Mouse (Mus musculus) hindbrain, embryonic 10.5 days (tissue): ENCODE measurements around the gene Kcnq2. TPM values are rescaled to one million over a fixed set of nuclear protein-coding genes. Genes with fewer than 3 reads are reported as not detected.

Source experiments
- DNase-seq: peaks from one replicate; pipeline ENCODE4 v3.0.0-alpha.2; 2017; ENCODE audit warnings: low spot score
- H3K27ac ChIP-seq: fragments of 300-500 bp; sonication (generic); 2 replicates; pipeline ENCODE4 v1.5.1; 2016; ENCODE audit warnings: mild to moderate bottlenecking, moderate library complexity
- H3K27me3 ChIP-seq: fragments of 300-500 bp; sonication (generic); 2 replicates; pipeline ENCODE4 v1.6.1; 2016; ENCODE audit warnings: mild to moderate bottlenecking; ENCODE audit not compliant: poor library complexity, insufficient read depth, severe bottlenecking
- H3K36me3 ChIP-seq: fragments of 300-500 bp; sonication (generic); 2 replicates; pipeline ENCODE4 v1.6.1; 2016; ENCODE audit warnings: mild to moderate bottlenecking, moderate library complexity
- H3K4me1 ChIP-seq: fragments of 300-500 bp; sonication (generic); replicated peaks from 2 replicates; pipeline ENCODE4 v1.6.1; 2016; ENCODE audit warnings: mild to moderate bottlenecking
- H3K4me3 ChIP-seq: fragments of 300-500 bp; sonication (generic); 2 replicates; pipeline ENCODE4 v1.5.1; 2016; ENCODE audit warnings: mild to moderate bottlenecking, moderate library complexity
- H3K9me3 ChIP-seq: fragments of 300-500 bp; sonication (generic); 2 replicates; pipeline ENCODE4 v1.6.1; 2016; ENCODE audit warnings: mild to moderate bottlenecking, moderate library complexity
- WGBS: fragments of 180-500 bp; shearing (Covaris S2); methylation state at CpG from one replicate; pipeline ENCODE4 v1.1.7; 2016; 5-methylcytosine and 5-hydroxymethylcytosine counted together
- polyA plus RNA-seq: library from polyadenylated mRNA; unstranded; fragments of >200 nt; fragmentation: Nextera tagmentation; extraction: Ambion mirVana; gene quantifications from 2 replicates; pipeline ENCODE4 v1.2.1, GENCODE M21; 2016

The Kcnq2 gene
- polyA plus RNA-seq, 1 experiment from 2014 or later, result 15.5 TPM

DNA sequence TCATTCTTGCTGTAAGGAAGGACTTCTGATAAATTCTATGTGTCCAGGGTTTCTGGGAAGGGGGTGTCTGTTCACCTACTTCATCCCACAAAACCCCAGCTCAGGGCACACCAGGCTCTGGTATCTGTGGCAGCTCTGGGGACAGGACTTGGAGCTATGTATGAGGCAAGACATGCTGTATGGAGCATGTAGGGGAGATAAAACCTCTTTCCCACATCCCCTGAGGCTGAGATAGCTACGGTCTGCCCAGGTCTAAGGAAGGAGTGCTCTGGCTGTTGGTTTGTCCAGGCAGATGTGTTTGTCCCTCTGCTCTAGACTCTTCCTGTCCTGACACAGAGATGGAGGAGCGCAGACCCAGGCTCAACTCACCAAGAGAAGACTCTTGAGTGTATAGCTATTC lies 56.2 kb downstream of the Kcnq2 start:
- H3K27ac ChIP-seq, result no peak overlapping the region
- H3K9me3 ChIP-seq, result no peaks in the 10 kb centered on the region
- no peak overlapping the region for H3K4me3 ChIP-seq
- H3K4me1 ChIP-seq, result peaks cover 9% of the 10 kb centered on the region; the same call in 1 of the 2 replicates
- 86% methylated on average over 2 of the region's 2 CpGs for WGBS
- DNase-seq, result no peak
- no peaks in the 10 kb centered on the region for H3K27me3 ChIP-seq
- H3K36me3 ChIP-seq, result no peaks in the 10 kb centered on the region

DNA sequence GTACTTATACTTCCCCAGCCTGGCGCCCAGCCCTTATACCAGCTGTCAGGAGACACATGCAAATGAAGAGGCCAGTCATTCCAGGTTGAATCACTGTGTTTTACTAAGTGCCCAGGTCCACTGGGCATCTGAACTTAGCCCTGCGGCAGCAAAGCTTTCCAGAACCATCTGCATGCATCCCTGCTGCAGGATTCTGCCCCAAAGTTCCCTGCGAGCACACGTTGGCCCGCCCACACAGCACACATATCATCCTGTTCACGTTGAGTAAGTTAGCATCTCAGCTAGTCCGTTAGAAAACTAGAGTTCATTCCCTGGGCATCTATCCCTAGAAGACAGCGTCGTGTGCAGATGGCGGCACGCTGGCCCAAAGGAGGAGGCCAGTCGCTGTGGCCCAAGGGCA lies 59.6 kb downstream of the Kcnq2 start:
- Histone ChIP-seq H3K9me3 (no peaks in the 10 kb centered on the region), H3K4me3 (no peak overlapping the region), H3K4me1 (no peaks in the 10 kb centered on the region; the same call in 1 of the 2 replicates), H3K36me3 (no peaks in the 10 kb centered on the region), H3K27me3 (no peaks in the 10 kb centered on the region), H3K27ac (no peak overlapping the region)
- 85% methylated on average over 12 of the region's 12 CpGs for WGBS
- no peak for DNase-seq

DNA sequence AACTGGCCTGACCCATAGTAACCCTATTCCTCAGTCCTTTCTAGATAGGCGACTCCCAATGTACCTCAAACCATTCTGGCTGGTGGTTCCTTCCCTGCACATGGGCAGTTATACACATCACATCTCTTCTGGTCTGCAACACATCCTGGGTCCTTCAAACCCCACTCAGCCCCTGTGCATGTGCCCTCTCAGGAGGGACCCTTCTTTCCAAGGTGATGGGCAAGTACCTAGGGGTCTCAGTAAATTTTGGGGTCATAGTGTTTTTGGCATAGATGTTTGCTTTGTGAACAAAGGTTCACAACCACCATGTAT lies 62.7 kb downstream of the Kcnq2 start:
- no peaks in the 10 kb centered on the region for H3K27me3 ChIP-seq
- H3K9me3 ChIP-seq, result no peaks in the 10 kb centered on the region
- DNase-seq, result no peak
- H3K4me1 ChIP-seq, result no peaks in the 10 kb centered on the region; the same call in 1 of the 2 replicates
- 5% methylated on average over 1 of the region's 1 CpGs for WGBS
- no peaks in the 10 kb centered on the region for H3K36me3 ChIP-seq
- H3K27ac ChIP-seq, result no peak overlapping the region
- no peak overlapping the region for H3K4me3 ChIP-seq

DNA sequence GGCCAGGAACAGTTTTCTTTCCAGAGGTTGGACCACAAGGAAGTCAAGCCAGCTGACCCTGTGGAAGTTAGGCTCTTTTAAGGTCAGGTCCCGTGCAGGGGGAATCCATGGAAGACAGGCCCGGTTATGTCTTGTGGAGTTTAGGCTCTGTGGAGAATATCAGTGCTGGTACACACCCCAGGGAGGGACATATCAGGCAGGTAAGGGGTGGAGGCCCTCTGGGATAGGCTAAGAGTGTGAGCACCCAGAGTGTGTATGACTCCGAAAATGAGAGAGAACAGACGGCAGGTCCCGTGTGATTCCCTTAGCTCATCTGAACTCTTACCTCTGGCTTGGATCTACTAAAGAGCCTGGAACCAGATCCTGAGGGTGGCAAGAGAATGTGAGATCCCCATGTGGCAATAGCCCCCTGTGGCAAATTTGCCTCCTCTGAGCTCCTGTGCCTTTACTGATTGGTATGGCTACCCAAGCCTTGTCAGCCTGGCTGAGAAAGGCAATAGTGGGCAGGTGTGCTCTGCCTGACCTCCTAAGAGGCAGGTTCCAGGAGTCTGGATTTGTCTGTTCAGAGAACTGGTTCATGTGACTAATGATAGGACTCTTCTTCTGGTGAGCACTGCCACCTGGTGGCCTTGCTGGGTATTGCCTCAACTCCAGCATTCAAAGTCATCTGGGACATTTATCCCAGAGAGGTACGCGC lies 63.2 kb downstream of the Kcnq2 start:
- 68% methylated on average over 7 of the region's 7 CpGs for WGBS
- no peak overlapping the region for H3K27ac ChIP-seq
- no peaks in the 10 kb centered on the region for H3K9me3 ChIP-seq

DNA sequence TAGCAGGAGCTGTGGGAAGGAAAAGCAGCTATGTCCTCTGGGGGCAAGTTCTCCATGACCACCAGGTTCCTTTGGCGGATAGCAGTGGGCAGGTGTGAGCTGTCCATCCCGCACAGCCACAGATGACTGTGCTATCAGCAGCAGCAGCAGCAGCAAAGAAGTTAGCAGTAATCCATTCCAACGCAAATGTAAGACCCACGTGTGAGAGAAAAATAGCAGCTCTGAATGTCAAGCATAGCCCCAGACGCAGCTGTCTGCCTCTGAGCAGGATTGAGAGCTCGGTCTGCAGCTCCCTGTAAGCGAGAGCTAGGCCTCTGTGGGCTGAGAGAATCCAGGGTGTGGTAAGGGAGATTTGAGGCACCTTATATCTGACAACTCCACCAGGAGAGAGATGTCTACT lies 65.0 kb downstream of the Kcnq2 start:
- H3K36me3 ChIP-seq, result no peaks in the 10 kb centered on the region
- H3K4me1 ChIP-seq, result no peaks in the 10 kb centered on the region
- no peak overlapping the region for H3K4me3 ChIP-seq
- no peak for DNase-seq
- 72% methylated on average over 7 of the region's 7 CpGs for WGBS
- no peaks in the 10 kb centered on the region for H3K27me3 ChIP-seq
- no peaks in the 10 kb centered on the region for H3K9me3 ChIP-seq
- H3K27ac ChIP-seq, result no peak overlapping the region

More for the DNA sequence above, 63.2 kb downstream of the Kcnq2 start:
- Histone ChIP-seq H3K36me3 (no peaks in the 10 kb centered on the region), H3K4me3 (no peak overlapping the region), H3K27me3 (no peaks in the 10 kb centered on the region), H3K4me1 (no peaks in the 10 kb centered on the region; the same call in 1 of the 2 replicates)
- DNase-seq, result peak; percentile 88

DNA sequence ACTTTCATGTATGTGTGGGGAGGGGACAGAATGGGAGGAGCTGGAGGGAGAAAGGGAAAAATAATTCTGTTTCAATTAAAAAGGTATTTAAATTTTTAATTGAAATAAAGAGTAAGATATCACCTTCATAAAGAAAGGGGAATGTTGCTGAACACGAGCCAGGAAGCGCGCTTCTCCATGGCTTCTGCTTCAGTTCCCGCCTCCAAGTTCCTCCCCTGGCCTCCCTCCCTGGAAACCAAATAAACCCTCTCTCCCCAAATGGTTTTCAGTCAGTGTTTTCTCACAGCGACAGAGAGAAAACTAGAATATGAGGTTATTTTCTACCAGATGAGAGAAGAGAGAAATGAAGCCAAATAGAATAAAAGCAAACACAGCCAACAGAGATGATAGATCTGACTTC lies 66.6 kb downstream of the Kcnq2 start:
- Histone ChIP-seq H3K4me1 (no peaks in the 10 kb centered on the region), H3K27ac (no peak overlapping the region), H3K27me3 (no peaks in the 10 kb centered on the region), H3K36me3 (no peaks in the 10 kb centered on the region), H3K4me3 (no peak overlapping the region), H3K9me3 (no peaks in the 10 kb centered on the region)
- 73% methylated on average over 5 of the region's 5 CpGs for WGBS
- DNase-seq, result no peak

DNA sequence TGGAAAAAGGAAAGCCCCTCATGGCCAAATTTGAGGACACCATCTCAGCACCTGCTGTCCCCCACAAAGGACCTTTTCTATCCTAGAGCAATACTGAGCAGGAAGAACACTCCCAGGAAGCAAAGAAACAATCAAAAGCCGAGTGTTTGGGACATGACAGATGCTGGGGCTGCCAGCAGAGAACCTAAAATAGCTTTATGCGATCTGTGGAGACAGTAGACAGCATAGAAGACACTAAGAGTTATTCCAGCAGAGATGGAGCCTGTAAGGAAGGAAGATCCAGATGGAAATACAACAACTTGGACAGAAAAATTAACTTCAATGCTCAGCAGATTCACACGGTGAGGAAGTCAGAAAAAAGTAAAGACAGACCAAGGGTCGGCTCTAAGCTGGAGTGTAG lies 69.3 kb downstream of the Kcnq2 start:
- H3K4me3 ChIP-seq, result no peak overlapping the region
- no peaks in the 10 kb centered on the region for H3K36me3 ChIP-seq
- no peak overlapping the region for H3K27ac ChIP-seq
- H3K27me3 ChIP-seq, result no peaks in the 10 kb centered on the region; the same call in 1 of the 2 replicates
- no peak for DNase-seq
- 65% methylated on average over 4 of the region's 4 CpGs for WGBS
- H3K9me3 ChIP-seq, result no peaks in the 10 kb centered on the region
- H3K4me1 ChIP-seq, result no peaks in the 10 kb centered on the region

DNA sequence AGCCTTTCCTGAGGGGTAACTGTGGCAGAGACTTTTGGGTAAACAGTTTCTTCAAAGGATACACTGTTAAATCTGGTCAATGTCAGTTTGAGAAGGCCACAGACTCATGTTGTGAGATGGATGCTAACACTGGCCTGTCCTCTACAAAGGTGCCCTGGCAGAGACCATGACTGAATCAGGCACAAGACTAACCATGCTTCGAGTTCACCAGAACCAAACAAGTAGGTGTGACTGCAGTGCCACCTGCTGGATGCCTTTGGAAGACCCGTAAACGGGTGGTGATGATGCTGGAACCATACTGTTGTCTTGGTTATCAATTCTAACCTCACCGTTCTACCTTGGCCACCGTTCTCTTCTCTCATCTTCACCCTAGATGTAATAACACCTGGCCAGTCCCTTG lies 75.0 kb downstream of the Kcnq2 start:
- Histone ChIP-seq H3K4me1 (peaks cover 23% of the 10 kb centered on the region), H3K9me3 (no peaks in the 10 kb centered on the region), H3K36me3 (no peaks in the 10 kb centered on the region), H3K27ac (no peak overlapping the region), H3K27me3 (peaks cover 6% of the 10 kb centered on the region; the same call in 1 of the 2 replicates), H3K4me3 (no peak overlapping the region)
- DNase-seq, result peak; percentile 82
- WGBS, result 20% methylated on average over 5 of the region's 5 CpGs

DNA sequence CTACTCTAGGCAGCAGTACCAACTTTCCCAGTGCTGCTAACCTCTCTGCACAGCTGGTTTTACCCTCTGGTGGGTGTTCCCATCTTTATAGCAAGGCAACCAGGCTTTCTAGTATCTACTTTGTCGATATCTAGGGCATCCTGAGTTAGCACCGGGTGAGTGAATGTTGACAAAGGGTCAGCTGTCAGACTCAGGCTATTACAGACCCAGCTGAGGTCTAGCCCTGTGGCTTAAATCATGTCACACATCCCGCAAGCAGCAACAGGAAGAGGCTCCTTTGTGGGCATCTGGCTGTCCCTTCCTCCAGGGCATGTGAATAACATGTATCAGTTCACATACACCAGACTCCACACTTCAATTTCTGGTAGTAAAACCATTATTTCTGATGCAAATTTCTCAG lies 76.9 kb downstream of the Kcnq2 start:
- Histone ChIP-seq H3K4me3 (no peak overlapping the region), H3K27ac (peak overlapping the region; percentile 74), H3K4me1 (peaks cover 23% of the 10 kb centered on the region), H3K36me3 (no peaks in the 10 kb centered on the region), H3K9me3 (no peaks in the 10 kb centered on the region), H3K27me3 (peaks cover 6% of the 10 kb centered on the region; the same call in 1 of the 2 replicates)
- DNase-seq, result no peak
- 56% methylated on average over 3 of the region's 3 CpGs for WGBS

DNA sequence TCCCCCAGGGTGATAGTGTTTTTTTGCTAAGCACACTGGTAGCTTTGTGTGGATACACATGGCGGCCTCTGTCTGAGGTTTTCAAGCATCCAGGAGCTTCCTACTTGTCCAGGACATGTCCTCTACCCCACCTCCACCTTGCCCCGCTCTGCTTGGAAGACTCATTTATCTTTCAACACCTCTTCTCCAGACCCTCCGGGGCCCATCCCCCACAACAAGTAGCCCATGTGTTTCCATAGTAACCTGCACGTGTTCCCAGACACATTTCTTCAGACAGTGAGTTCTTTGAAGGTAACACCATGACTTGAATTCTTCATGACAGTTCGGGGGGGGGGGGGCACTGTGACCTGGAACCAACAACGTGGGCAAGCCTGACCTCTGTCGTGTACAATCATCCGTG lies 77.8 kb downstream of the Kcnq2 start:
- H3K4me1 ChIP-seq, result peaks cover 23% of the 10 kb centered on the region
- 46% methylated on average over 8 of the region's 8 CpGs for WGBS
- H3K36me3 ChIP-seq, result no peaks in the 10 kb centered on the region
- H3K9me3 ChIP-seq, result no peaks in the 10 kb centered on the region
- no peak overlapping the region for H3K4me3 ChIP-seq
- H3K27me3 ChIP-seq, result peaks cover 6% of the 10 kb centered on the region; the same call in 1 of the 2 replicates
- H3K27ac ChIP-seq, result peak overlapping the region; percentile 24; the same call in 1 of the 2 replicates
- peak; percentile 25 for DNase-seq

DNA sequence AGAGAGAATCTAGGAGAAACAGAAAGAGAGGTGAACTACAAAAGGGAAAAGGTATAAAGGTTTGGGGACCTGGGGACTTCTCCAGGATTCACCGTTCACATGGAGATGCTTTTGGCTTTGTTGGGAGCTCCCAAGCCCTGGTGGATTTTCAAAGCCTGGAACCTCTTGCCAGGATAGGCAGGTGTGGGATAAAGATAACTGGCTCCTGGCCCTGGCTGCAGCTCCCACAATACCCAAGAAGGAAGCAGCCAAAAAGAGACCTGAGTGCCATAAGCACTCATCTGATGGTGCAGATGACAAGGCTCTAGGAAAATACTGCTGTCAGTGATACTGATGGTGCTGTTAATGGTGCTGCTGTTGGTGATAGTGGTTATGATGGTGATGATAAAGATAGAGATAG lies 82.9 kb downstream of the Kcnq2 start:
- WGBS, result 83% methylated on average over 1 of the region's 1 CpGs
- Histone ChIP-seq H3K27ac (no peak overlapping the region), H3K27me3 (no peaks in the 10 kb centered on the region; the same call in 1 of the 2 replicates), H3K36me3 (no peaks in the 10 kb centered on the region), H3K9me3 (no peaks in the 10 kb centered on the region), H3K4me1 (peaks cover 24% of the 10 kb centered on the region), H3K4me3 (no peak overlapping the region)
- no peak for DNase-seq

DNA sequence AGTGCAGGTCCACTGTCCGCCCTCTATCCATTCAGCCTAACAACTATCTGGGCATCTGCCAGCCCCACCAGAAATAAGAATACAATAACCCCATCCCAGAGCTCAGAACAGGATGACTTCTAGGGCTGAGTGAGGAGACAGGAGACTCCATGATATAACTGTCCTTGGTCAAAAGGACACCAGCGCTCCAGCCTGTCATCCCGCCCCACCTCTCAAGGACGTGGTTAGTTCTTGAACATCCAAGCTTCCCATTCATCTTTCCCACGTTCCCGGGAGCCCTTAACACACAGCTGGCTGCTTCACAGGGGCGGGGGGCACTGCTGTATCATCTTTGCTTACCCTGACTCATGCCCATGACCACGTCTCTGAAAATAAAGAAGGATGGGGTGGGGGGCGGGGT lies 86.1 kb downstream of the Kcnq2 start:
- H3K9me3 ChIP-seq, result no peaks in the 10 kb centered on the region
- H3K4me3 ChIP-seq, result no peak overlapping the region
- H3K4me1 ChIP-seq, result peaks cover 31% of the 10 kb centered on the region
- H3K36me3 ChIP-seq, result no peaks in the 10 kb centered on the region
- H3K27me3 ChIP-seq, result no peaks in the 10 kb centered on the region; the same call in 1 of the 2 replicates
- H3K27ac ChIP-seq, result no peak overlapping the region
- DNase-seq, result no peak
- WGBS, result 86% methylated on average over 9 of the region's 9 CpGs

DNA sequence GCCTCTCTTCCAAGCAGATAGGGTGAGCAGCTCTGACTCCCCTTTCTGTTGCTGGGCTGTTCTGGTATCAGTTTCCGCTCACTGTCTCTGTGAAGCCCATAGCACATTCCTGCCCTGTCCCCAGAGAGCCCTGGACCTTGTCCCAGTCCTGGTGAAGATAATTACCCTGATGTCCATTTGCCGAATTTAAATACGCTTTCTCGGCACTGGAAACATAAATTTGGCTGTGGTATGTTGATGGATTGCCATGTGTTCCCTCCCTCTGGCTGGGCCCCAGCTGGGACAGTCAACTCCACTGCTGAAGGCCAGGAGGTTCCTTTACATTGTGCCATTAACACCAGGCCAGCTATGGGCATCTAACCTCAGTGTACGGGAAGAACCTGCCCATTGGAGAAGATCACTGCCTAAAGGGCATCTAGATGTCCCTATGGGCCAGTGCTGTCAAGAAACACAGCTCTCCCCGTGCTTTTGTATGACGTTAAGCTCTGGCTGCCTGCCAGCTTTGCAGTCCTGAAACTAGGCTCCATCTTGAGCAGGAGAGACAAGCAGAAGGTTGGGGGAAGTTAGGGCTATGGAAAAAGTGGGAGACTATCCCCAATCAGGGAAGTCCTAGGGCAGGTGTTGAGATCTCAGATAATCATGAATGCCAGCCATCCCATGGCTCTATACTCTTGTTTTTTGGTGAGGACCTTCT lies 86.7 kb downstream of the Kcnq2 start:
- no peaks in the 10 kb centered on the region for H3K36me3 ChIP-seq
- H3K4me3 ChIP-seq, result no peak overlapping the region
- WGBS, result 77% methylated on average over 7 of the region's 7 CpGs
- no peaks in the 10 kb centered on the region for H3K9me3 ChIP-seq
- peaks cover 37% of the 10 kb centered on the region for H3K4me1 ChIP-seq
- H3K27ac ChIP-seq, result no peak overlapping the region
- H3K27me3 ChIP-seq, result no peaks in the 10 kb centered on the region; the same call in 1 of the 2 replicates
- no peak for DNase-seq
